Mouse (Mus musculus) neural tube, embryonic 14.5 days (tissue): ENCODE results near the gene Defb20. TPM values are rescaled to one million over a fixed set of nuclear protein-coding genes. Genes with fewer than 3 reads are reported as not detected.

ENCODE experiments used
- ATAC-seq: fragments of 200-750 bp; cut with Nextera tagmentation; 2 replicates; pipeline ENCODE4 v1.8.0; 2017; ENCODE audit warnings: low read depth, mild to moderate bottlenecking, moderate TSS enrichment, moderate library complexity
- H3K27ac ChIP-seq: fragments of 300-500 bp; sonication (generic); 2 replicates; pipeline ENCODE4 v1.5.1; 2014; ENCODE audit warnings: low read depth, mild to moderate bottlenecking, control low read depth, low read length, moderate library complexity, mixed read lengths
- H3K27me3 ChIP-seq: fragments of 300-500 bp; sonication (generic); 2 replicates; pipeline ENCODE4 v1.6.1; 2014; ENCODE audit warnings: low read length; ENCODE audit not compliant: control insufficient read depth, insufficient read depth
- H3K36me3 ChIP-seq: fragments of 300-500 bp; sonication (generic); 2 replicates; pipeline ENCODE4 v1.6.1; 2014; ENCODE audit warnings: low read length, mixed read lengths; ENCODE audit not compliant: control insufficient read depth, insufficient read depth
- H3K4me1 ChIP-seq: fragments of 300-500 bp; sonication (generic); 2 replicates; pipeline ENCODE4 v1.6.1; 2014; ENCODE audit warnings: low read length; ENCODE audit not compliant: control insufficient read depth, insufficient read depth
- H3K4me2 ChIP-seq: fragments of 300-500 bp; sonication (generic); 2 replicates; pipeline ENCODE4 v1.6.1; 2014; ENCODE audit warnings: mild to moderate bottlenecking, low read depth, low read length, control low read depth
- H3K4me3 ChIP-seq: fragments of 300-500 bp; sonication (generic); 2 replicates; pipeline ENCODE4 v1.5.1; 2014; ENCODE audit warnings: low read depth, low read length, control low read depth, mixed read lengths
- H3K9ac ChIP-seq: fragments of 300-500 bp; sonication (generic); replicated peaks from 2 replicates; pipeline ENCODE4 v1.6.1; 2014; ENCODE audit warnings: low read depth, mild to moderate bottlenecking, control low read depth, low read length, mixed read lengths
- H3K9me3 ChIP-seq: fragments of 300-500 bp; sonication (generic); 2 replicates; pipeline ENCODE4 v1.6.1; 2016; ENCODE audit warnings: low read length; ENCODE audit not compliant: control insufficient read depth
- WGBS: fragments of 180-500 bp; shearing (Covaris S2); extraction: QIAGEN DNeasy Blood & Tissue Kit; methylation state at CpG from one replicate; pipeline ENCODE4 v1.1.7; 2014; 5-methylcytosine and 5-hydroxymethylcytosine counted together
- polyA plus RNA-seq: library from polyadenylated mRNA; unstranded; fragments of >200 nt; fragmentation: Nextera tagmentation; extraction: Ambion mirVana; gene quantifications from 2 replicates; pipeline ENCODE4 v1.2.1, GENCODE M21; 2014

Defb20 gene
- polyA plus RNA-seq, 1 experiment from 2014 or later, result not detected

DNA sequence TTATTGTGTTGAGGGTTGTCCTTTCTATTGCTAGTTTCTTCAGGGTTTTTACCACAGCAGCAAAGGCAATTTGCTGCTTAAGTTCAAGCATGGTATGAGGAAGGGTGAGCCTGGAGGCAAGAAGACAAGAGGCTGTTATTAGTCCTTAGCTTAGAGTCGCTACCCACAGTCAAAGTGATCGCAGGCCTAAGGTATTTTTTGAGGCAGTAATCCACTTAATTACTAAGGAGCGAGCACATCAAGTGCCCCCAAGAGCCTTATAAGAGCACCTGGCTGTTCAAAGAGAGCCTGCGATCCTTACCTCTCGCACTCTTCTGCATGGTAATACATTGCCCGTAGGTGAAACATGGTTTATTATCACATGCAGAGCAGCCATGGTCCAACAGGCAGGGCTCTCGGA, 4.9 kb downstream of the Defb20 start:
- WGBS, result 90% methylated on average over 7 of the region's 7 CpGs
- ATAC-seq, result no peak

GRCm38 (mm10) chr2:152487024-152487423, 10.2 kb downstream of the Defb20 start:
- Histone ChIP-seq H3K9me3 (no peaks in the 10 kb centered on the region), H3K9ac (no peak overlapping the region), H3K4me1 (no peaks in the 10 kb centered on the region), H3K4me2 (no peak overlapping the region), H3K36me3 (no peaks in the 10 kb centered on the region), H3K27ac (no peak overlapping the region), H3K27me3 (no peaks in the 10 kb centered on the region), H3K4me3 (no peak overlapping the region)
- no peak for ATAC-seq
- WGBS, result 83% methylated on average over 2 of the region's 2 CpGs

More for the DNA sequence above, 4.9 kb downstream of the Defb20 start:
- Histone ChIP-seq H3K9me3 (no peaks in the 10 kb centered on the region), H3K4me1 (no peaks in the 10 kb centered on the region), H3K4me3 (no peak overlapping the region), H3K27ac (no peak overlapping the region), H3K27me3 (no peaks in the 10 kb centered on the region), H3K36me3 (no peaks in the 10 kb centered on the region), H3K4me2 (no peak overlapping the region), H3K9ac (no peak overlapping the region)

- Histone ChIP-seq H3K27ac (no peak within 1 kb of the TSS), H3K36me3 (no peaks in the 10 kb centered on the region), H3K27me3 (no peaks in the 10 kb centered on the region), H3K4me2 (no peak within 1 kb of the TSS), H3K9me3 (no peaks in the 10 kb centered on the region), H3K4me3 (no peak within 1 kb of the TSS), H3K4me1 (no peaks in the 10 kb centered on the region), H3K9ac (no peak within 1 kb of the TSS)
- no peak for ATAC-seq
Observed at GRCm38 (mm10) chr2:152490038-152490437, 13.2 kb downstream of the Defb20 start, which contains the start of gene Defb22. Defb22 (minus strand) TSS chr2:152490138.

DNA sequence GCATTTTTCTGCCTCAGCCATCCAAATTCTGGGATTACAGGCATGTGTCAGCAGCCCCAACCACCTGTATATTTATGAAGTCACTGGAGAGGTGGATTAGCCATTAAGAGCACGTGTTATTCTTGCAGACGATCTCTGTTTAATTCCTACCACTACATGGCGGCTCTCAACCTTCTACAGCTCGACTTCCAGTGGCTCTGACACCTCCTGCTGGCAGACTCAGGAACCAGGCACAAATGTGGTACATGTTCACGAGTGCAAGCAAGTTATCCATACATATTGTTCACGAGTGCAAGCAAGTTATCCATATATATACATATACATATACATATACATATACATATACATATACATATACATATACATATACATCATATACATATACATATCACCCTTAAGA, 16.3 kb downstream of the Defb20 start:
- no peak overlapping the region for H3K4me3 ChIP-seq
- no peaks in the 10 kb centered on the region for H3K9me3 ChIP-seq
- 81% methylated on average over 6 of the region's 6 CpGs for WGBS
- no peak overlapping the region for H3K4me2 ChIP-seq
- no peaks in the 10 kb centered on the region for H3K4me1 ChIP-seq
- no peaks in the 10 kb centered on the region for H3K27me3 ChIP-seq
- no peak overlapping the region for H3K9ac ChIP-seq
- H3K27ac ChIP-seq, result no peak overlapping the region
- ATAC-seq, result no peak
- H3K36me3 ChIP-seq, result no peaks in the 10 kb centered on the region

DNA sequence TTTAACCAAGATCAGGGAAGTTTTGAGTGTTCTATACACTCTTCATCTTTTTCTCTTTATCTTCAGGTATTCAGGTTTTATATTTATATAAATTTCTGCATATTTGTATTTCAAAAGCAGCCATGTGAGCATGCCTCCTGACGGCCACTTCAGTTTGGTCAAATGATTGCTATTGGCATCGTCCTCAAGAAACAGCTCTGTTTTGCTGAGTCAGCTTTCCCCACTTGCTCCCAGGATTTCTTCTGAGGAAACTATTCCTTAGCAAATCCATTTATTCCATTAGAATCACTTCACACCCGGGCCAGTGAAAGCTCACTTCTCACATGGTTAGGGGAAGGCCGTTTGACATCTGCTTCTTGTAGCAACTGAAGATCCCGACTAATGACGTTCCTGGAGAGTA, 21.2 kb downstream of the Defb20 start:
- H3K9me3 ChIP-seq, result no peaks in the 10 kb centered on the region
- no peak overlapping the region for H3K9ac ChIP-seq
- WGBS, result 79% methylated on average over 6 of the region's 6 CpGs
- H3K4me3 ChIP-seq, result no peak overlapping the region
- no peak overlapping the region for H3K4me2 ChIP-seq
- no peaks in the 10 kb centered on the region for H3K4me1 ChIP-seq
- ATAC-seq, result no peak
- H3K27me3 ChIP-seq, result no peaks in the 10 kb centered on the region
- no peak overlapping the region for H3K27ac ChIP-seq
- H3K36me3 ChIP-seq, result no peaks in the 10 kb centered on the region

- no peak for ATAC-seq
- 78% methylated on average over 7 of the region's 7 CpGs for WGBS
- H3K4me1 ChIP-seq, result no peaks in the 10 kb centered on the region
- no peak overlapping the region for H3K4me3 ChIP-seq
- H3K36me3 ChIP-seq, result no peaks in the 10 kb centered on the region
- H3K9ac ChIP-seq, result no peak overlapping the region
- H3K27ac ChIP-seq, result no peak overlapping the region
- no peaks in the 10 kb centered on the region for H3K27me3 ChIP-seq
- H3K9me3 ChIP-seq, result no peaks in the 10 kb centered on the region
- no peak overlapping the region for H3K4me2 ChIP-seq
Observed at GRCm38 (mm10) chr2:152500204-152500862, 23.5 kb downstream of the Defb20 start.

GRCm38 (mm10) chr2:152500863-152501229, 24.0 kb downstream of the Defb20 start:
- no peaks in the 10 kb centered on the region for H3K9me3 ChIP-seq
- H3K27me3 ChIP-seq, result no peaks in the 10 kb centered on the region
- no peak overlapping the region for H3K4me2 ChIP-seq
- H3K36me3 ChIP-seq, result no peaks in the 10 kb centered on the region
- H3K9ac ChIP-seq, result no peak overlapping the region
- 84% methylated on average over 6 of the region's 6 CpGs for WGBS
- H3K4me1 ChIP-seq, result no peaks in the 10 kb centered on the region
- H3K4me3 ChIP-seq, result no peak overlapping the region
- no peak overlapping the region for H3K27ac ChIP-seq
- no peak for ATAC-seq

DNA sequence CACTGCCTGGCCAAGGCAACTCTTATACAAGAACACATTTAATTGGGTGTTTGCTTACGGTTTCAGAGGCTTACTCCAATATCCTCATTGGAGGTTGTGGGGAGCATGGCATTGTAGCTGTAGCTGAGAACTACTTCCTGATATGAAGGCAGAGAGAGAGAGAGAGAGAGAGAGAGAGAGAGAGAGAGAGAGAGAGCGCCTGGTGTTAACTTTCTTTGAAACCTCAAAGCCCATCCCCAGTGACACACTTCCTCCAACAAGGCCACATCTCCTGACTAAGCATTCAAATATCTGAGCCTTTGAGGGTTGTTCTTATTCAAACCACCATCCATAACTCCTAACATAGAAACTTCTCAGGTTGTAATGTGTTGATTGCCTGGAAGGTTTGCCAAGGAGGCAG, 27.1 kb downstream of the Defb20 start:
- Histone ChIP-seq H3K27me3 (no peaks in the 10 kb centered on the region), H3K36me3 (no peaks in the 10 kb centered on the region), H3K9me3 (no peaks in the 10 kb centered on the region), H3K4me1 (no peaks in the 10 kb centered on the region), H3K4me2 (no peak overlapping the region), H3K27ac (no peak overlapping the region), H3K4me3 (no peak overlapping the region), H3K9ac (no peak overlapping the region)
- ATAC-seq, result no peak
- WGBS, result 79% methylated on average over 2 of the region's 2 CpGs

DNA sequence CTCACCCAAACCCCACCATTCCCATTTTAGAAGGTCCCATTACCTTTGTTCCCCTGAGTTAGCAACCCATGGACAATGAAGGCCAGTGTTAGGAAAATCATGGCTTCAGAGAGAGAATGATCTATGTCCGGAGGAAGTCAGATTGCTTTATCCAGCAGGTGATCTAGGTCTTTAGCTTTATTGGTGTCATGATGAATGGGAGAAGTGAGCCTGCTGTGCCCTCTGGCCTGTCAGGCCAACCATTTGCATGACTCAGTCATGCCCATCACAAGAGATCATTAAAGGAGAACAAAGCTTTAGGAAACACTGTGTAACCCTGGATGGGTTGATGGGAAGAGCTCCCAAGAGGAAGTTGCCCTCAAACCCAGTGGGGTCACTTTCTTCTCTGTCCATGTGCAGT, 34.7 kb downstream of the Defb20 start, which contains the start of gene Defb26:
Gene Defb26, minus strand, starts transcription at position 101 of the 400 bp plus-strand sequence.
- no peaks in the 10 kb centered on the region for H3K9me3 ChIP-seq
- 61% methylated on average over 1 of the region's 1 CpGs for WGBS
- no peak within 1 kb of the TSS for H3K27ac ChIP-seq
- no peak within 1 kb of the TSS for H3K4me3 ChIP-seq
- ATAC-seq, result no peak
- H3K4me1 ChIP-seq, result no peaks in the 10 kb centered on the region
- no peaks in the 10 kb centered on the region for H3K27me3 ChIP-seq
- no peak within 1 kb of the TSS for H3K9ac ChIP-seq
- H3K36me3 ChIP-seq, result no peaks in the 10 kb centered on the region
- no peak within 1 kb of the TSS for H3K4me2 ChIP-seq
